Mouse (Mus musculus): ENCODE results near the gene Fkbp15.
"Not testable (repeated sequence)": the region's sequence is repeated elsewhere in the genome, so short reads cannot be mapped to it uniquely, and the experiment has no call there.

The Fkbp15 gene

DNA sequence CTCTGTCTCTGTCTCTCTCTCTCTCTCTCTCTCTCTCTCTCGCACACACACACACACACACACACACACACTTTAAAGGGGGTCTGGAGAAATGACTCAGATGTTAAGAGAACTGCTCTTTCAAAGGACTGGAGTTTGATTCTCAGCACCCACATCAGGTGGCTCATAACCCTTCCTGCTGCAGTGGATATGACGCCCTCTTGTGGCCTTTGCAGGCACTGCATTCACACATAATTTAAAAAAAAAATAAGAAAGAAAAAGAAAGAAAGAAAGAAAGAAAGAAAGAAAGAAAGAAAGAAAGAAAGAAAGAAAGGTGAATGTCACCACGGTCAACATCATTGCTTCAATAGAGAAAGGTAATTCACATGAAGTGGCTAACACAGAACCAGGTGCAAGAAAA is 83.1 kb downstream of the Fkbp15 start:
- DNase-seq: no peak

- DNase-seq: no peak
These were observed 83.7 kb downstream of the Fkbp15 start for GRCm38 (mm10) chr4:62276642-62277041.

DNA sequence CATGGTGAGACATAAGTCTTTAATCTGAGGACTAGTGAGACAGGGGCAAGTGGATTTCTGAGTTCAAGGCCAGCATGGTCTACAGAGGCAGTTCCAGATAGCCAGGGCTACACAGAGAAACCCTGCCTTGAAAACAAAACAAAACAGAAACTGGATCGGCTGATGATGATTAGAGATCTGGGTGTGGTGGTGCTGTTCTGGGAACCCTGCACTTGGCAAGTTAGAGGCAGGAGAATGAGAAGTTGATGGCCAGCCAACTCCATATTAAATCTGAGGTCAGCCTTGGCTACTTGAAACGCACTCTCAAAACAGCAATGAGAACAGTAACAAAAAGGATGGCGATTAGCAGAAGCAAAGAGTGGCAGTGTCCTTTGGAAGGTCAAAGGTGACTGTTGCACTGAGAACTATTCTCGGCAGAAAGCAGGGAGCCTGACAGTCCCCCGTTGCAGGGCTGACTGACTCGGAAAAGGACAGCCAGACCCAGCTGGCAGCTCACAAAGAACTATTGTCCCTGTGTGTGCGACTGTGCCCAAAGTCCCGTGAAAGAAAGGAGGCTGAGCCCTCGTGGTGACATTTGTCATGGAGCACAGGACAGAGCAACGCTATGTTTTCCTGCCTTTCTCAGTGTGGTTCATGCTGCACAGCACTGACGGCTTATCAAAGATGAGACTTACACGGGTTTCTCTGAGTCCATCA is 85.4 kb downstream of the Fkbp15 start:
- no peak for DNase-seq

DNA sequence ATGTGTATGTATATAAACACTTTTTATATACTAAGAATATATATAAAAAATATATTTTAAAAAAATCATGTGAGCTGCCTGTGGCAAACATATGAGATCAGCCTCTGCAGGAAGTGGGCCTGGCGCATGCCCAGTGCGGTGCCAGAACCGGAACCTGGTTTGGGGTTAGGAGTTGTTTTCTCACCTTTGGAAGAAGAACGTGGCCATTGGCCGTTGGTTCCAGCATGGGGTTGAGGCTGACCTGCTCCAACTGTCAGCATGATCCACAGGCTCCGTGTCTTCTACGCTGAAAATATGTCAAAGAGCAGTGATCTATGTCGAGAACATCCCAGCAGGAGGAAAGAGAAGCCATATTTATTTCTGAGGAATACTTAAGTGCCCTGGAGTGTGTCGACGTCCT is 86.4 kb downstream of the Fkbp15 start:
- no peak for DNase-seq

DNA sequence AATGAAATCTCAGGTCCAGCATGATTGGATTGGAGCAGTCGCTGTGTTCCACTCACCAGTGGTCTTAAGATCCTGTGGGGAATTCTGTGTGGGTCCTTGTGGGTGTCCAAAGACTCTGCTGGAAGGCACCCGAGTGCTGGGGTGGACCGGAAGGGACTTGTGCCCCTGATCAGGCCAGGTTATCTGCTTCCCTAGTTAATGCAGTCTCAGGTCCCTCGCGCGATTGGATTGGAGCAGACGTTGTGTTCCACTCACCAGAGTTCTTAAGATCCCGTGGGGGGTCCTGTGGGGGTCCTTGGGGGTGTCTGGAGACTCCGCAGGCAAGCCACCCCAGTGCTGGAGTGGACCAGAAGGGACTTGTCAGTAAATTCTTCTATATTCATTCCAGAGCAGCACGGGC is 87.7 kb downstream of the Fkbp15 start:
- DNase-seq: no peak

DNA sequence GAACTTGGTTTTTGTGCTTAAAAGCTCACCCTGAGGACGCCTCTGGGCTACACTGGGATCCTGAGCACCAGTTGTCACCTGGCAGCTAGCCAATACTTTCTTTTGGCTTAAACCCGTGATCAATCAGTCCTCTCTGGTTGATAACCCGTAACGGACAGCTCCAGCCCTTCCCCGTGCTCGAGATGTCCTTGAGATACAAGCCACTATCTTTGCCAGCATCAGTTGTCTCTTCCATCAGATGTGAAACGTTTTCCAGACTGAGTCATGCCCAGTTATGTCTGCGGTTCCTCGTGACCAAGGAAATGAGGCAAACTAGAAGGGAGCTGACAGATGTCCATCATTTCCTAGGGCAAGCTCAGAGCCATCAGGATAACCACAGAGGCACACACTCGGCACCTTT is 93.2 kb downstream of the Fkbp15 start:
- no peak for DNase-seq

DNA sequence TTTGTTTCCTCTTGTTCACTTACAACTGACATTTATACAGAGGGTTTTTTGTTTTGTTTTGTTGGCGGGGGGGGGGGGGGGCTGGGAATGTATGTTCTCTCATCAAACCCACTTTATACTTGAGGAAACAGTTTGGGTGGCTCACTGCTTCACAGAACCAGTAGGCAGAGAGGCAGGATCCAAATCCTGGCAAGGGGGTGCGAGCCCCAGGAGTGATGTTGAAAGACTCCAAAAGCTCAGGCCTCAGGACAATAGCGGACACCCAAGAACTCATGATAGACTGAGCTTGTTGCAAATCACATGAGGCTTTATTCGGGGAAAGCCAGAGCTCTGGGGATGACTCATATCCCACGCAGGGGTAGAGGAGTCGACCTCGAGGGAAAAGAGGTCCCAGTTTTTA is 94.3 kb downstream of the Fkbp15 start:
- not testable (repeated sequence) for DNase-seq

- DNase-seq: no peak
These were observed 95.1 kb downstream of the Fkbp15 start for GRCm38 (mm10) chr4:62265154-62265836.

GRCm38 (mm10) chr4:62263133-62263844 is 97.1 kb downstream of the Fkbp15 start:
- DNase-seq: no peak

DNA sequence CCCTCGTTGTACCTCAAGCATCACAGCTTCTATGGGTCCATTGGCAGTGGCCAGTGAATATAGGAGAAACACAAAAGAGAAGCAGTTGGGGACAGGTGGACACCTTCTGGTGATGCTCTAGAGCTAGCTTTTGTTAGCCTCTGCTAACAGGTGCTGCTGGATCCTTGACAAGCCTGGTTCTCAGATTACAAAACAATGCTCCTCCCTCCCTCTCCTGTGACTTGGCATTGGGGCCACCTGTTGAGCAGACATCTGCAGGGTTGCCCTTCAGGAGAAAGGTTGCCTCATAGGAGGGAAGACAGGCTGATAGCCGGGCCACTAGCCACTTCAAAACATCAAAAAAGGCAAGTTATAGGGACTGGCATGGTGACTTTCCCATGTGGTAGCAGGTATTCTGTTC is 98.1 kb downstream of the Fkbp15 start, which contains the start of gene Slc31a2:
Gene Slc31a2 (plus strand): TSS at position 287 of the 400 bp plus-strand sequence.
- no peak for DNase-seq

- peak; percentile 75 for DNase-seq
These were observed 103.4 kb downstream of the Fkbp15 start for GRCm38 (mm10) chr4:62256931-62257330.

GRCm38 (mm10) chr4:62254551-62254950 is 105.8 kb downstream of the Fkbp15 start:
- DNase-seq: no peak

- no peak for DNase-seq
These were observed 108.6 kb downstream of the Fkbp15 start for GRCm38 (mm10) chr4:62251776-62252175.

GRCm38 (mm10) chr4:62250896-62251544 is 109.3 kb downstream of the Fkbp15 start:
- DNase-seq: peak; percentile 41
